Mouse (Mus musculus) T-helper 1 cell (primary cell): ENCODE data around the gene Ugt1a1.
"Not testable (repeated sequence)": the region's sequence is repeated elsewhere in the genome, so short reads cannot be mapped to it uniquely, and the experiment has no call there.

Source experiments
- in situ Hi-C: fragments of 300-600 bp; cut with MboI, MseI; formaldehyde crosslinking; loops from one replicate; pipeline ENCODE4 v1.15.1; 2025; ENCODE audit warnings: high pct_unique_total_duplicates

Ugt1a1 gene

DNA sequence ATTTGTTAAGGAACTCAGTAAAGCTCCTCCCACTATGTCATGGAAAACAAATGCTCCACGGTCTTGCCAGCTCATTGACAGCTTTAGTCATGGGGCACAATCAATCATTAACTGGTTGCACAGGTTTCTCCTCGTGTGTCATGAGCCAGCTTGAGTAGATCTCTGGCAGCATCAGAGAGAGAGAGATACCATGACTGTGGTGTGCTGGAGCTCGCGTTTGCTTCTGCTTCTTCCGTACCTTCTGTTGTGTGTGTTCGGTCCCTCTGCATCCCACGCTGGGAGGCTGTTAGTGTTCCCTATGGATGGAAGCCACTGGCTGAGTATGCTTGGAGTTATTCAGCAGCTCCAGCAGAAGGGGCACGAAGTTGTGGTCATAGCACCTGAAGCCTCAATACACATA is at the start of gene Ugt1a1:
TSS of gene Ugt1a1 (plus strand) at position 148 of the 400 bp plus-strand sequence.
- in situ Hi-C loops, result no loop called here

DNA sequence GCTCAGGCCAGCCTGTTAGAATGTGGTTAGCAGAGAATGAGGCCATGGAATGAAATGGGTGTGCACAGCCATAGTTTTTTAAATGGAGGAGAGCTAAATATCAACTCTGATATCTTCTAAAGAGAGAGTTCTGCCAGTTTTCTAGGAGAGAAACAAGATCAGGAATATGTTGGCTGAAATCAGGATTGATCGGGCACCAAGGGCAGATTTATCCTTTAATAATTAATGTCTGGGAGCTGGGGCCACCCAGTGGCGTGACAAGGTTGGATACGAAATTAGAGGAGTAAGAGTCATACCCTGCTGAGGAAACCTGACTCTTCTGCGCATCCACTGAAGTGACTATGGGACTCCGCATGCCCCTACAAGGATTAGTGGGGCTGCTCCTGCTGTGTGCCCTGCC is 46.0 kb upstream of the Ugt1a1 start, which contains the start of gene Ugt1a5:
TSS of gene Ugt1a5 (plus strand) at position 302 of the 400 bp plus-strand sequence.
- in situ Hi-C loops, result no loop called here

DNA sequence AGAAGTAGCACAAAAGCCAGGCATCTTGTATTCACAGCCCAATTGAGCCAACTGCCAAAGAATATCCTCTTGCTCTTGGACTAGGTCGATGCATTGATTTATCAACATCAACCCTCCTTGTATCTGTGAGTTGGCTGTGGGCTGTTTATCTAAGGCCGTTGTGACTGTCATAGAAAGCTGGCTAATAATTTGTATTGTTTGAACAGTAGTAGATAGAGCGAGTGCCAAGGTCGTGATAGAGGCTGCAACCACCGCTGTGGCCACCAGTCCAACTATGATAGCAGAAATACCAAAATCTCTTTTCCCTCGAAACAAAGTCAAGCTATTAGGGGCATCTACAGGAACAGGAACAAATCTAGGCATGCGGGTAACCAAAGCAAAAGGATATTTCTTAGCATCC is 39.6 kb upstream of the Ugt1a1 start:
- in situ Hi-C loops, result not testable (repeated sequence)

DNA sequence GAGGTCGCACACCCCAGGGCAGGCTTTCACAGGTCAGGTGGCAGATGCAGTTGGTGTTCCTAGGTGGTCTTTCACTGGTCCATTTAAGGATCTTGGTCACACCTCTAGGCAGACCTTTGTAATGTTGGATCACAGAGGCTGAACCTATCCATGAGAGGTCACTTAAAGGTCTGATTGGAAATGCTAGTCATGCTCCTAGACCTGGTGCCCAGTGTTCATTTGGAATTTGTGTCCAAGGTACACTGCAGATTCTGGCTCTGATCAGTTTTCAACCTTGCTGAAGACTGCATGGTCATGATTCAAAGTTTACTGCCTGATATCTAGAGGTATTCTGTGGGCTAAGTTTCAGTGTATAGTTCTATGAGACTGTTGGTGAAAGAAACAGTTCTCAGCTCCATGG is 32.1 kb upstream of the Ugt1a1 start:
- in situ Hi-C loops, result loop anchor here (10.0 to 25.0 kb wide), 2 partner anchors 1435 to 2008 kb away; no protein-coding TSS in a partner anchor

DNA sequence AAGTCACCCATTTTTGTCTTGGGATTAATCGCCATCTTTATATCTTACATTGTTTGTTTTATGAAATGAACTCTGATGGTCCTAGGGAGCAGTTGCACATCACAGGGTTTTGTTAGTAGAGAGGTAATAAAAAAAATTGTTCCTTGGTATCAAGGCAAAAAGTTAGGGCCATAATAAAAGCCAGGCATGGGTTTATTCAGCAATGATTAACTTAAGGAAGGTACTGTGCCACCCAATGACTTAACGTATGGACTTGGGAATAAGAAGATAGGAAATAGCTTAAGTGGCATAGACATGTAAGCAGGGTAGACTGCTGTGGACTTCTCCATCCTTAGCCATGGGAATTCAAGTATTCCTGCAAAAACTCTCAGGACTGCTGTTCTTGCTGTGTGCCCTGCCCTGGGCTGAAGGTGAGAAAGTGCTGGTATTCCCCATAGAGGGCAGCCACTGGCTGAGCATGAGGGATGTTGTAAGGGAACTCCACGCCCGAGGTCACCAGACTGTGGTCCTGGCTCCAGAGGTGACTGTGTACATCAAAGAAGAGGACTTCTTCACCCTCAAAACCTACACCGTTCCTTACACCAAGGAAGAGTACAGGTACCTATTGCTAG is 25.3 kb upstream of the Ugt1a1 start:
- in situ Hi-C loops, result loop anchor here (10.0 to 25.0 kb wide), 2 partner anchors 1428 to 2001 kb away; no protein-coding TSS in a partner anchor

DNA sequence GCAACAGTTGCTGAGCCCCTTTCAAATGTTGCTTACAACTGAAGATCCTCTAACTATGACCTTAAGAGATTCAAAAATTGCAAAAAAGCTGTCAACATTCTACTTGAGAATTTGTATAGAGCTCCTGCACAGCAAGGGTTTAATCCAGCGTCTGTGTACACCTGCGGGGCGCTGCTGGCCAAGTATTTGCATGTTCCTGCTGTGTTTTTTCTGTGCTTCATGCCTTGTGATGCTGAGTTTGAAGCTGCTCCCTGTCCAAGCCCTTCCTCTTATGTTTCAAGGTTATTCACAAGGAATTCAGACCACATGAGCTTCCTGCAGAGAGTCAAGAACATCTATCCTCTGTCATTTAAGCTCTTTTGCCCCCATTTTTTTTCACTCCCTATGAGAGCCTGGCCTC is 19.6 kb upstream of the Ugt1a1 start:
- in situ Hi-C loops, result loop anchor here (5.0 to 25.0 kb wide), 2 partner anchors 460 to 1995 kb away; no protein-coding TSS in a partner anchor

DNA sequence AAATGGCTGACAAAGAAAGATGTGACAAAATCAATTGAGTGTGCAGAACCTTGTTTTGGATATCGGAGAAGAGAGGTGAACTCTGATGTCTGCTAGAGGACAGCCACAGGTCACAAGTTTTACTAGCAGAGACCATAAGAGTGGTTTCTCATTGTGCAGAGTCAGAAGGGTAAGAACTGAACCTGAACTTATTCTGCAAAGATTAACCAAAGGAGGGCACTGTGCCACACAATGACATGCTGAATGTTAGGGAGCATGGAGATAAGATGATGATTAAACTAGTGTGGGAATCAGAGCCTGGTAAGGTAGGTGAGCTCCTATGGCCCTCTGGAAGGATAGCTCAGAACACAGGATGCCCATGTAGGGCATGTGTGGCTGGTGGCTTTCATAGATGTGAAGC is 16.1 kb upstream of the Ugt1a1 start:
- in situ Hi-C loops, result loop anchor here (25.0 kb wide), 1 partner anchor 1992 kb away; no protein-coding TSS in a partner anchor

DNA sequence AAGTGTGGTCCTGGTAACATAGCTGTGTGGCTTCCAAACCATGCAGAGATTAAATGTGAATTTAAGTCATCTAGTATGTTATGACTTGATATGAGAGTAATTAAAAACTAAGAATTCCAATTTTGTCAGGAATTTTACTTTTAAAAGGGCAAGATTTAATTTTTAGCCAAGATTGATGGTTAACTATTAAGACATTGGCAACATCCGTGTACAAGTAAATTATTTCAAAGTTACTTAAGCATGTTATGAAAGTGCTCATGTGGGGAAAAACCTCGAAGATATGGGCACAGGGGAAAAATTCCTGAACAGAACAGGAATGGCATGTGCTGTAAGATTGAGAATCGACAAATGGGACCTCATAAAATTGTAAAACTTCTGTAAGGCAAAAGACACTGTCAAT is 14.3 kb upstream of the Ugt1a1 start:
- in situ Hi-C loops, result loop anchor here (25.0 kb wide), 1 partner anchor 1990 kb away; no protein-coding TSS in a partner anchor

DNA sequence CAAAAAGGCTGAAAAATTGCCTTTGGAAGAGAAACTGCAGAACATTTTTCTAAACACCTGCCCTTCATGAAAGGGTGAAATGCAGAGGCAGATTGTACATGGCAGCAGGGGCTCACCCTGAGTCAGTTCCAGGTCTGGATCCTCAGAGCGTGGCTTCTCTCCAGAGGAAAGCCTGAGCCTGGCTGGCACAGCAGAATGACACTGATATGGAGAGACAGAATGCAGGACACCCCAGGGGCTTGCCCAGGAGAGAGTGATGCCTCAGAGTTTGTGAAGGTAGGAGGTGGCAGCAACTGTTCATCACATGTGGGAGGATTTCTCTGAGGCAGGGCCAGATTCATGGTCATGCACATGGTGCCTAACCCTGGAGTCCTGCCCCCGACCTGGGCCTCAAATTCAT is 11.8 kb upstream of the Ugt1a1 start:
- in situ Hi-C loops, result loop anchor here (25.0 kb wide), 1 partner anchor 1987 kb away; no protein-coding TSS in a partner anchor

DNA sequence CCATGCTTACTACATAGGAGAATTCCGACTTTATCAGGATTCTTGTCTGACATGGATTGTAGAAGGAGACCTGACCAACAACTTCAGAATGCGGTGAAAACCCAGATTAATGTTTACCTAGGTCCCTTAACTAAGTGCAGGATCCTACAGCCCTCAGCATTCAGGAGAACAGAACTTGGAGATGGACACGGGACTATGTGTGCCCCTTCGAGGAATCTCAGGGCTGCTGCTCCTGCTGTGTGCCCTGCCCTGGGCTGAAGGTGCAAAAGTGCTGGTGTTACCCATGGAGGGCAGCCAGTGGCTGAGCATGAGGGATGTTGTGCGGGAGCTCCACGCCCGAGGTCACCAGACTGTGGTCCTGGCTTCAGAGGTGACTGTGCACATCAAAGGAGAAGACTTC is 11.3 kb upstream of the Ugt1a1 start, which contains the start of gene Ugt1a2:
TSS of gene Ugt1a2 (plus strand) at position 146 of the 400 bp plus-strand sequence.
- in situ Hi-C loops, result no loop called here

DNA sequence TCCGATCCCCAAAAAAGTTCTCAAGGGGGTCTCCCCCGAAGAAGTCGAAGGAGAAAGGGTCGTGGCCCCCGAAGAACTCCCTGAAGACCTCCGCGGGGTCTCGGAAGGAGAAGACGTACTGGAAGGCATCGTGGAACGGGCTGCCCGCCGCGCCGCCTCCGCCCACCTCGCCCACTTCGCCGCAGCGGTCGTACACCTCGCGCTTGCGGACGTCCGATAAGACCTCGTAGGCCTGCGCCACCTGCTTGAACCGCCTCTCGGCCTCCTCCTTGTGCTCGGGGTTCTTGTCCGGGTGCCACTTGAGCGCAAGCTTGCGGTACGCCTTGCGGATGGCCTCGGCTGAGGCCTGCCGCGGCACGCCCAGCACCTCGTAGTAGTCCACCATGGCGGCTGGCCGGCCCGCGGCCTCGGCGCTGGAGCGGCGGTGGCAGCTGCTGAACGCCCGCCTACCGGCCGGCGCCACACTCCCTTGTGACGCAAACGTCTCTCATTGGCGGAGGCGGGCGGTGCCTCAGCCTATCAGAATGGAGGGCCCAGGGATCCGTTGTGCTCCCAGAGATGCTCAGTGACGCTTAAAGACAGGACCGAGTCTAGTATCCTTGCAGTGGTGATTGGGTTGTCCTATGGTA is 6.4 kb upstream of the Ugt1a1 start, which contains the start of gene Dnajb3:
TSS of gene Dnajb3 (minus strand) at position 489 of the 629 bp plus-strand sequence.
- in situ Hi-C loops, result loop anchor here (5.0 kb wide), 1 partner anchor 378 kb away; no protein-coding TSS in a partner anchor

DNA sequence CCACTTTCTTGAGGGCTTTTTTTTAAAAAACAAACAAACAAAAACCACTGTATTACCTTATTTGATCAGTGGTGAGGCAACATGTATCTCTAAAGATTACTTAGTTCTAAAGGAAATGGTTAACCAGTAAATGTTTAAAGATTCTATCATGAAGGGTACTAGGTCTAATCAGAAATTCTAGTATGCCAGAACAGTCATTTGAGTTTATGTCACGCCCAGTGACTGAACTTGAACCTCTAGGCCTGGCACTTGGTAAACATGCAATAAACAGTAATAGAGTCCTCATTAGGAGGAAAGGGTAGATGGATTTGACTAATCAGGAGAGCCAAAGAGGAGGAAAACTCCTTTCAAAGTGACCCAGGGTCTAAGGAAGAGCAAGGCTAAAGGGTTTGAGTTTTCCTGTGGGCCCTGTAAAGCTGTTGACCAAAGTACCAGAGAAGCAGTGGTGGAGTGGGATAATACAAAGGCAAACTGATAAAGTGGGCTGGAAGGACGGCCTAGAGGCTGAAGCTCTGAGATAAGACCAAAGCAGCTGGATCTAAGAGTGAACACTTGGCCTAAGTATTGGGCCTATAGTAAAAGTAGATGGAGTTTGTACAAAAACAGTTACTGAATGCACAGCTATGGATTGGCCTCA is 4.8 kb upstream of the Ugt1a1 start:
- in situ Hi-C loops, result loop anchor here (5.0 kb wide), 1 partner anchor 380 kb away; no protein-coding TSS in a partner anchor

DNA sequence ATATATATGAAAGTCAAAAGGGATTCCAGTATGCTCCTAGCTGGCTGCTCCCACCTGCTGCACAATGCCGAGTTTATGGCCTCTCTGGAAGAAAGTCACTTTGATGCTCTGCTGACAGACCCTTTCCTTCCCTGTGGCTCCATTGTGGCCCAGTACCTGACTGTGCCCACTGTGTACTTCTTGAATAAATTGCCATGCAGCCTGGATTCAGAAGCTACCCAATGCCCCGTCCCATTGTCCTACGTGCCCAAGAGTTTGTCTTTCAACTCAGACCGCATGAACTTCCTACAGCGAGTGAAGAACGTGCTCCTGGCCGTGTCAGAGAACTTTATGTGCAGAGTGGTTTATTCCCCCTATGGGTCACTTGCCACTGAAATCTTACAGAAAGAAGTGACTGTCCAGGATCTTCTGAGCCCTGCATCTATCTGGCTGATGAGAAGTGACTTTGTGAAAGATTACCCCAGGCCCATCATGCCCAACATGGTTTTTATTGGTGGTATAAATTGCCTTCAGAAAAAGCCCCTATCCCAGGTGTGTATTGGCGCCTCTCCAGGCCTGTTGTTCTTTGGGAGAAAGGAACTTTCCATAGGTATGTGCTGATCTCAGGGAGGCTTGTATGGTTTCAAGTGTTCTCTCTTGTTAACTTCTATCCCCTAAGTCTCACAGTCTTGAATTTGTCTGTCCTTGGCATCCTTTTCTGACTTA is 734 bp downstream of the Ugt1a1 start:
- in situ Hi-C loops, result no loop called here

DNA sequence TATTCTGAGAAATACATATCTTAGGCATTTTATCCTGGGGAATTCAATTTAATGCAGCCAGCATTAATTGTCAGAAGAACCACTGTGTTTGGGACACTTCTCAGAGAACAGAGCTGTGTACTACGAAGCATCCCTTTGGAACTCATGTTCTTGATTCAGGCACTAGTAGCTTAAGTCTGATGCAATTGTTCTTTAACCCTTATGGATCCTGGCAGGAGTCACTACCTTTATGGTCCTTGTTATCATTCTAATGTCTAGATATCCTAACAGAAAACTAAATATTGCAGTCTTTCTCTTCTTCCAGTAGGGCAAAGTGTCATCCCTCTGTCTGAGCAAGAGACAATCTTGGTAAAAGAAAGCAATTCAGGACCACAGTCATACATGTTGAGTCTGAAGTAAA is 1.3 kb downstream of the Ugt1a1 start:
- in situ Hi-C loops, result no loop called here

DNA sequence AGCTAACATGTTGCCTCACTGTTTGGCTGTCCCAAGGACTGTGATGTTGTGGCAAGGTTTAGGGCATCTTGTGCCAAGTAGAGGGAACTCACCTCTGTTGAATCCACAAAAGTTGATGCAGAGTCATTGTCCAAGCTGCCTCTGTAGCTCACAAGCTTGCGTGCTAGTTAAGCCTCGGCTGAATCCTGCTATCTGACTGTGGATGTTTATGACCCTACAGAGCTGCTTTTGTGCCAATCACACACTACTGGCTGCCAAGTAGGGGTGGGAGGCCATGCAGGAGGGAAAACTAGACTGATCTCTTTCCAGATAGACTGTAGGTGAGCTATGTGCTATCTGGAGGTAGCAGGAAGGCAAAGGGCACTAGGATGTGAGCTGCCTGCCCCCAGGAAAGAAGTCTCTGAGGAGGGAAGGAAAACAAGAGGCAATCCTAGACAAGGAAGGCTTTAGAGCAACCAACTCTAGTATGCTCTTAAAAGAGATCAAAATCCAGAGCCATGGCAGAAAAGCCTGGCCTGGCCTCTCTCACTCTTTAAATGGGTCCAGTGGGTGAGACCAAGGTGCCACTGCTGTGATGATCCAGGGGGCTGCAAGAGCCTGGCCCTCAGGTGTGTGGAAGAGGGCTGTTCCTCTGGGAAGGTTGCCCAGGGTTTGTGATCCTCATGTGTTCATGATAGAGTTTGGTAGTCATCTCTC is 2.2 kb downstream of the Ugt1a1 start:
- in situ Hi-C loops, result no loop called here

DNA sequence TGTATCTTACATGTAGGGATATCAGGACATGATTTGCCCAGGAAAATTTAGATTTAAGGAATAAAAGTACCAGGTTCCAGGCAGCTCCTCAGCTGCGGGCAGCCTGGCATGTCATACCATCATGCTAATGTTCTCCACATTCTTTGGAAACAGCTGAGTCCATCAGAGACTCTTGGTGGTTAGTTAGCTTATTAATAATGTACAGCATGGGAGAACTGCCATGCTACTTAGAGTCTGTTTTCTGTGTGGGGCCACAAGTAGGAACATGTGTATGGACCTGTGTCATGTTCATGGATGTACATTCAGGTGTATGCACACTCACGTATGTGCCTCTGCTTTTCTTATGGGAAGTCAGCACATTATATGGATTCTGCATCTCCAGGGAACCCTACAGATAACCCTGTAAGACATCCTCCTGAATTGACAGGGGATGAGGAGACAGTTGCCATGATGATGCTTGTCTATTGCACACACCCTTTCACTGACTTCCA is 2.7 kb downstream of the Ugt1a1 start:
- in situ Hi-C loops, result no loop called here

DNA sequence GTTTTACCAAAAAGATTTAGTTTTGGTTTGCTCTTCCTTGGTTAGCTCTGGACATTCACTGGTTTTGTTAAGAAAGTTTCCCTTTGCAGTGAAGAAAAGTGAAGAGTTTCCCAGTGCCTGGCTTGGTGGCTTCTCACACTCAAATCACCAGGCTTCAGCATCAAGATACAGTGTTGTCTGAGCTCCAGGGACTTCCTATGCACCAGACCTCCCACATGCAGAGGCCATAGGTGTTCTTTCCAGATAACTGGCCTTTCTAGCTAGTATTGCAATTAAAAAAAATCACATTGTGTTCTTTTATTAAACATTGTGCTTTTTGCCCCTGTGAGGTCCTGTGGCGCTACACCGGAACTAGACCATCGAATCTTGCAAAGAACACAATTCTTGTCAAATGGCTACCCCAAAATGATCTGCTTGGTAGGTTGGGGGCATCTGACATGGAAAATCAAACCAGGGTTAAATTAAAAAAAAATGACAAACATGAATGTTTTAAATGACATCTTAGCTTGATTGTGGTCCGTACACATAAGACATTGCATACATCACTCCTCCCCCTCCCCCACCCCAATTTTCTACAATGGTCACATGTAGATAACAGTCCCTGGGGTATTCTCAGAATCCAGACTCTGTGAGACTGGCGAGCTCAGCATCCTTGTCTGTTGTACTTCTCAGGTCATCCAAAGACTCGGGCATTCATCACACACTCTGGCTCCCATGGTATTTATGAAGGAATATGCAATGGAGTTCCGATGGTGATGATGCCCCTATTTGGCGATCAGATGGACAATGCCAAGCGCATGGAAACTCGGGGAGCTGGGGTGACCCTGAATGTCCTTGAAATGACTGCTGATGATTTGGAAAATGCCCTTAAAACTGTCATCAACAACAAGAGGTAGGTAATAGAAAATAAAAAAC is 4.0 kb downstream of the Ugt1a1 start:
- in situ Hi-C loops, result no loop called here

DNA sequence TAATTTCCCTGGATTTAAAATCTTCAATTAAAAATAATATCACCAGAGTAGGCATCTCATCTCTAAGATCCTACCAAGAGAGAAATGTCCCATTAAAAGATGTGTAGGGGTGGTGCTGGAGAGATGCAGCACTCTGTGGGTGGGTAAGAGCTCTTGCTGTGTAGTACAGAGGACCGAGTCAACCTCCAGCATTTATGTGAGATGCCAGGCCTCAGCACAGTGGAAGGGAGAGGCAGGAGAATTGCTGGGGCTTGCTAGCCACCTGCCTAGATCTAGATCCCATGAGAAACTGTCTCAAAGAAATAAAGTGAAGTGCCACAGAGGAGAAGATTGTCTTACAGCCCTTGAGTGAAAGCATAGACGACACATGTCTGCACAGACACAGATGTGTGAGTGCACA is 4.8 kb downstream of the Ugt1a1 start:
- in situ Hi-C loops, result no loop called here

DNA sequence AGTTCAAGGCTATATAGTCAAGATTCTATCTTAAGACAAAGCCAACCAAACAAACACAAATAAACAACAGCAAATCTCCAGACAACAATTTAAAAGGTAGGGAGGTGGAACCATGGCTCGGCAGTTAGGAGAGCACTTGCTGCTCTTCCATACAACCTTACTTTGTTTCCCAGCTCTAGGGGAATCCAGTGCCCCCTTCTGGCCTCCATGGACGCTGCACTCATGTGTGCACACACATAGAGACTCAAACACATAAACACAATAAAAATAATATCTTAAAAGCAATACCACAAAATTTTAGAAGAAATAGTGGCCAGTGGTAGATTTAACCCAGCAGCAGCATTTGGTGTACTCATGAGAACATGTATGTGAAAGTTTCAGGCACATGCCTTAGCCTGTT is 5.4 kb downstream of the Ugt1a1 start:
- in situ Hi-C loops, result no loop called here

DNA sequence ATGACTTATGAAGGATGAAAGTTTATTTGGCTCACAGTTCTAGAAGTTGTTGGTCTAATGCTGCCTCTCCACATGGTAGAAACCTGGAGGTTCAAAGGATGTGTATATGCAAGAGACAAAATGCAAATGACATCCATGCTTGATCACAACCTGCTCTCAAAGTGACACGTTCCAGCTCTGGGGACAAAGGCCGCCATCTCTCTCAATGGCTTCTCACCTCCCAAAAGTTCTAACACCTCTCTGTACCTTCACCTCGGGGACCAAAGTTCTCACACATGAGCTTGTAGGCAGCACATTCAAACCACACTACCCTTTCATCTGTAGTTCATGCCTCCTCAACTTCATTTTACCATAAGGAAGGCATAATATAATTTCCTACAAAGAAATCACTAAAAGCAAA is 5.8 kb downstream of the Ugt1a1 start:
- in situ Hi-C loops, result no loop called here
